Mouse (Mus musculus) limb, embryonic 13.5 days (tissue): ENCODE measurements around the gene Syt3. TPM values are rescaled to one million over a fixed set of nuclear protein-coding genes. Genes with fewer than 3 reads are reported as not detected.

Source experiments
- ATAC-seq: fragments of 200-750 bp; cut with Nextera tagmentation; 2 replicates; pipeline ENCODE4 v1.8.0; 2017; ENCODE audit warnings: low read depth, moderate number of reproducible peaks, moderate TSS enrichment; ENCODE audit not compliant: low FRiP score
- H3K27ac ChIP-seq: fragments of 300-500 bp; sonication (generic); 2 replicates; pipeline ENCODE4 v1.5.1; 2015; ENCODE audit warnings: inconsistent platforms, mild to moderate bottlenecking, moderate library complexity
- H3K27me3 ChIP-seq: fragments of 300-500 bp; sonication (generic); 2 replicates; pipeline ENCODE4 v1.6.1; 2015; ENCODE audit warnings: mild to moderate bottlenecking, inconsistent platforms
- H3K36me3 ChIP-seq: fragments of 300-500 bp; sonication (generic); 2 replicates; pipeline ENCODE4 v1.6.1; 2015; ENCODE audit warnings: inconsistent platforms, mild to moderate bottlenecking, moderate library complexity
- H3K4me1 ChIP-seq: fragments of 300-500 bp; sonication (generic); 2 replicates; pipeline ENCODE4 v1.6.1; 2015; ENCODE audit warnings: inconsistent platforms
- H3K4me2 ChIP-seq: fragments of 300-500 bp; sonication (generic); replicated peaks from 2 replicates; pipeline ENCODE4 v1.6.1; 2015; ENCODE audit warnings: inconsistent platforms, mild to moderate bottlenecking, moderate library complexity
- H3K4me3 ChIP-seq: fragments of 300-500 bp; sonication (generic); 2 replicates; pipeline ENCODE4 v1.5.1; 2015; ENCODE audit warnings: moderate library complexity, mild to moderate bottlenecking, inconsistent platforms
- H3K9ac ChIP-seq: fragments of 300-500 bp; sonication (generic); 2 replicates; pipeline ENCODE4 v1.6.1; 2015; ENCODE audit warnings: mild to moderate bottlenecking, inconsistent platforms
- H3K9me3 ChIP-seq: fragments of 300-500 bp; sonication (generic); 2 replicates; pipeline ENCODE4 v1.6.1; 2016; ENCODE audit warnings: inconsistent platforms
- WGBS: fragments of 180-500 bp; shearing (Covaris S2); methylation state at CpG from one replicate; pipeline ENCODE4 v1.1.7; 2015; 5-methylcytosine and 5-hydroxymethylcytosine counted together
- polyA plus RNA-seq: library from polyadenylated mRNA; unstranded; fragments of >200 nt; fragmentation: Nextera tagmentation; extraction: Ambion mirVana; gene quantifications from 2 replicates; pipeline ENCODE4 v1.2.1, GENCODE M21; 2015

Syt3 gene
- polyA plus RNA-seq, 1 experiment from 2014 or later, result 3.5 TPM

DNA sequence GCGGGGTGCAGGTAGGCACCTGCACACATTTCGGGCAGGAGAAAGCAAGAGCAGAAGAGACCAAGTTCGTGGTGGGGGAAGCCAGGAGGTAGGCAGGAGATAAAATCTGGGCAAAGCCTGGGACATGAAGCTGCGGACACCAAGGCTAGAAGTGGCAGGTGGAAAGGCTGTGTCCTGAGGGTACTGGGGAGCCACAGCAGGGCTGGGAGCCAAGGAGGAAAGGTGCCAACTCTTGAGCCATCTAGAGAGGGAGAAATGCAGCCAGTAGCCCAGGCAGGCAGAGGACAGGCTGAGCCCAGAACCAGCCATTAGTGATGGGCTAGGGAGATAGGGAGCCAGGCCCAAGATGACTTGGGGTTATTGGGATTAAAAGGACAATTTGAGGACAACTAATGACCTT, 7.9 kb downstream of the Syt3 start:
- no peak for ATAC-seq
- Histone ChIP-seq H3K4me3 (no peak overlapping the region), H3K9me3 (no peaks in the 10 kb centered on the region), H3K4me1 (no peaks in the 10 kb centered on the region), H3K4me2 (no peak overlapping the region), H3K36me3 (no peaks in the 10 kb centered on the region), H3K27me3 (peaks cover 29% of the 10 kb centered on the region), H3K9ac (no peak overlapping the region), H3K27ac (no peak overlapping the region)
- WGBS, result 77% methylated on average over 4 of the region's 4 CpGs

DNA sequence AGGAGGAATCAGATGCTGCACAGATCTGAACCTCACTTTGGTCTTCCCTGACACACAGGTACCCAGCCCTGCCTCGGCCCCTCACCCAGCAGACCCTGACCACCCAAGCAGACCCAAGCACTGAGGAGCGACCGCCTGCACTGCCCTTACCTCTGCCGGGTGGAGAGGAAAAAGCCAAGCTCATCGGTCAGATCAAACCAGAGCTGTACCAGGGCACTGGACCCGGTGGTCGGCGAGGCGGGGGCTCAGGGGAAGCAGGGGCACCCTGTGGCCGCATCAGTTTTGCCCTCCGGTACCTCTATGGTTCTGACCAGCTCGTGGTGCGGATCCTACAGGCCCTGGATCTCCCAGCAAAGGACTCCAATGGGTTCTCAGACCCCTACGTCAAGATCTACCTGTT, 8.4 kb downstream of the Syt3 start:
- ATAC-seq, result no peak
- no peaks in the 10 kb centered on the region for H3K36me3 ChIP-seq
- no peak overlapping the region for H3K4me3 ChIP-seq
- H3K4me2 ChIP-seq, result no peak overlapping the region
- peaks cover 24% of the 10 kb centered on the region for H3K27me3 ChIP-seq
- no peaks in the 10 kb centered on the region for H3K9me3 ChIP-seq
- no peaks in the 10 kb centered on the region for H3K4me1 ChIP-seq
- H3K9ac ChIP-seq, result no peak overlapping the region
- 82% methylated on average over 14 of the region's 14 CpGs for WGBS
- no peak overlapping the region for H3K27ac ChIP-seq

DNA sequence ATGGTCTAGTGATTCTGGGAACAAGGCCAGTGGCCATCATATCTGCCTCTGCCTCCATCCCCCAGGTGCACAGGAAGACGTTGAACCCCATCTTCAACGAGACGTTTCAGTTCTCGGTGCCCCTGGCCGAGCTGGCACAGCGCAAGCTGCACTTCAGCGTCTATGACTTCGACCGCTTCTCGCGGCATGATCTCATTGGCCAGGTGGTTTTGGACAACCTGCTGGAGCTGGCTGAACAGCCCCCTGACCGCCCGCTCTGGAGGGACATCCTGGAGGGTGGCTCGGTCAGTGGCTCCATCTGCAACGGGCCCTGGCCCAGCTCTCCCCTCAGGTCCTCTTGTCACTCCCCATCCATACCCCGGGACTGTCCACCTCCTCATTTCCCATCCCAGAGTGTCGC, 9.4 kb downstream of the Syt3 start:
- Histone ChIP-seq H3K9me3 (no peaks in the 10 kb centered on the region), H3K4me1 (no peaks in the 10 kb centered on the region), H3K4me3 (no peak overlapping the region), H3K4me2 (no peak overlapping the region), H3K36me3 (no peaks in the 10 kb centered on the region), H3K9ac (no peak overlapping the region), H3K27ac (no peak overlapping the region), H3K27me3 (peaks cover 15% of the 10 kb centered on the region)
- WGBS, result 92% methylated on average over 17 of the region's 17 CpGs
- ATAC-seq, result no peak

DNA sequence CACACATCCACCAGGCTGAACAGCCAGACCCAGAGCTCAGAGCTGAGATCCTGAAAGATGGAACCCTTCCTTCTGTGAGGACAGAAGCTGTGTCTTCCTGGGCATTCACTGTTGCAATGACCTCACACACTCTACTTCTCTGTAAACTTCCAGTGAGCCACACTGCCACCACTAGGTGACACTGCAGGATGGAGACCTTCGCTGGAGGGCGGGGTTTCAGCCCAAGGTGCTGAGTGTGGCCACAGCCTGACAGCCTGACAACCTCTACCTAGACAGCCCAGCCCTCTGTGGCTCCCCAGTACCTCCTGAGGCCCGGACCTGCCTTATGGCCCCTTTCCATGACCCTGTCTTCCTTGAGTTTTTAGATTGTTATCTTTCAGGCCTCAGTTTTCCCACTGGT, 14.7 kb downstream of the Syt3 start:
- Histone ChIP-seq H3K4me1 (no peaks in the 10 kb centered on the region), H3K9me3 (no peaks in the 10 kb centered on the region), H3K9ac (no peak overlapping the region), H3K4me3 (no peak overlapping the region), H3K27me3 (peaks cover 22% of the 10 kb centered on the region), H3K4me2 (no peak overlapping the region), H3K36me3 (no peaks in the 10 kb centered on the region), H3K27ac (no peak overlapping the region)
- ATAC-seq, result peak; percentile 54
- 11% methylated on average over 3 of the region's 3 CpGs for WGBS

DNA sequence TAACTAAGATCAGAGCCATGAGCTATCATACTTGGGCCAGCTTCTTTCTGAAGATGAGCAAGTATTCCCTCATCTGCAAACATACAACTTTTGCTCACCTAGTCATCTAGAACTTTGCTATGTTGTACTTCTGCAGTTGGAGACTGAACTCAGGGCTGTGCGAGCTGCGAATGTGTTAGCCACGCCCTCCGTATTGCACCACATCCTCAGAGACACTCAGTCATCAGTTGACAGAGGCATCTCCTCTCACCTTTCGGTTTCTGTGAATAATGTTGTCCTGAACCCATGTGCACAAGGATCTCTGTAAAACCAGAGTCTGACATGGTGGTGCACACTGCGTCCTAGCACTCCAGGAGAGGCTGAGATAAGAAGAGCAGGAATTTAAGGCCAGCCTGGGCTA, 17.8 kb downstream of the Syt3 start:
- no peak overlapping the region for H3K4me2 ChIP-seq
- no peaks in the 10 kb centered on the region for H3K36me3 ChIP-seq
- H3K9ac ChIP-seq, result no peak overlapping the region
- no peak overlapping the region for H3K27ac ChIP-seq
- WGBS, result 75% methylated on average over 6 of the region's 6 CpGs
- H3K27me3 ChIP-seq, result peaks cover 21% of the 10 kb centered on the region
- H3K4me1 ChIP-seq, result no peaks in the 10 kb centered on the region
- no peak overlapping the region for H3K4me3 ChIP-seq
- H3K9me3 ChIP-seq, result no peaks in the 10 kb centered on the region
- ATAC-seq, result no peak

DNA sequence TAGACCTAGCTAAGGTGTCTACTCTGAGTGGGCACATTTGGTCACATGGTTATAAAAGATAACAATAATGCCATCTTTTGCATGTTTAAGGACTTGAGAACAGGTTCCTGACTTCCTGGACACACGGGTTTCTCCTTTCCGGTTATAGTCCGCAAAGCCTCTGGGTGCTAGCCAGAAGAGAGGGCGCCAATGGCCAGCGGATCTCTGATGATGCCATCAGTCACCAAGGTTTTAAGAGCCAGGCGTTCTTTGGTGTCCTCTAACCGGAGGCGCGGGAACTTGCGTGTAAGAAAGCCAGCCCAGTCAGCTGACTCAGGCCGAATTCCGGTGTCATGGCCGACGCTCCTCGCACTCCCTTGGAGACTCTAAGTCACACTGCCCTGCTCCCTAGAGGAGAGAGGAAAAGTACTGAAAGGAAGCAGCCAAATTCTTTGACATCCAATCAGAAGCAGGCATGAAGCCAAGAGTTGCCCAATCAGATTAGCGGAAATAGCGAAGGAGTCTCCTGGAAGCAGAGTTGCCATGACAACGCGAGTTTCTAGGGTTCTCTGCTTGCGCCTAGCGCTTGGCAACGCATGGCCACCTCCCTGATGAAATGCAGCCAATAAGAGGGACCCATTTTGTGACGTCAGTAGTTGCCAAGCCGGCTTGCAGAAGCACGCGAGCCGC, 21.6 kb downstream of the Syt3 start:
- Histone ChIP-seq H3K27me3 (peaks cover 33% of the 10 kb centered on the region), H3K27ac (peak overlapping the region; percentile 48; the same call in 1 of the 2 replicates), H3K4me1 (no peaks in the 10 kb centered on the region), H3K9me3 (no peaks in the 10 kb centered on the region), H3K36me3 (no peaks in the 10 kb centered on the region), H3K9ac (peak overlapping the region; percentile 51; the same call in 1 of the 2 replicates), H3K4me2 (peak overlapping the region; percentile 64), H3K4me3 (peak overlapping the region; percentile 45)
- WGBS, result 2% methylated on average over 27 of the region's 27 CpGs
- ATAC-seq, result peak; percentile 97

DNA sequence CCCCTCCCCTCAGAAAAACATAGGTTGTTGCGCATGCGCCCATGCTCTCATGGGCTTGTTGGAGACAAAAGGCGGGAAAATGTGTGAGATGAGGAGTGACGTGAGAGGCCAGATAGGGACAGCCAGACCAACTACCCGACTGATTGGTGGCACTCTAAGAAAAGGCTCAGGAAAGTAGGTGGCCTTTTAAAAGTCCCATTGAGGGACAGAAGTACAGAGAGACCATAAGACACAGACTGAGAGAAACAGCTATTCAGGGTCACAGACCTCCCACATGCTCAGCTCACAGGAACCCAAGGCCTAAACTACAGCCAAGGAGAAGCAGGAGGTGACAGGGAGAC, 22.1 kb downstream of the Syt3 start:
- H3K4me2 ChIP-seq, result peak overlapping the region; percentile 64; the same call in 1 of the 2 replicates
- 2% methylated on average over 5 of the region's 5 CpGs for WGBS

DNA sequence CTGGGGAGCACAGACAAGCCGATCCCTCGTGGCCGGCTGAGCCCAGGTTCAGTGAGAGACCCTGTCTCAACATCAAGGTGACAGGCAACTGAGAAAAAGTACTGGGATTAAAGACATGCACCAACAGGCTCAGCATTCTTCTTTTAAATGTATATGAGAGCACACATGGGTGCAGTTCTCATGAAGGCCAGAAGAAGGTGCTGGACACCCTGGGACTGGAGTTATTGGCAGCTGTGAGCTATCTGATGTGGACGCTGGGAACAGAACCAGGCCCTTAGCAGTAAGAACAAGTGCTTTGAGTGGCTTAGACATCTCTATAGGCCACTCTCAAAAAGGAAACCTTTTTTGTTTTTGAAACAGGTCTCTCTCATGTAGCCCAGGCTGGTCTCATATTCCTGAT, 27.2 kb downstream of the Syt3 start:
- Histone ChIP-seq H3K9ac (no peak overlapping the region), H3K4me1 (no peaks in the 10 kb centered on the region), H3K4me2 (no peak overlapping the region), H3K4me3 (no peak overlapping the region), H3K36me3 (no peaks in the 10 kb centered on the region), H3K27ac (no peak overlapping the region), H3K27me3 (peaks cover 19% of the 10 kb centered on the region), H3K9me3 (no peaks in the 10 kb centered on the region)
- 84% methylated on average over 4 of the region's 4 CpGs for WGBS
- no peak for ATAC-seq

More for the DNA sequence above, 22.1 kb downstream of the Syt3 start:
- Histone ChIP-seq H3K9ac (no peak overlapping the region), H3K27me3 (peaks cover 28% of the 10 kb centered on the region), H3K4me1 (no peaks in the 10 kb centered on the region), H3K27ac (no peak overlapping the region), H3K9me3 (no peaks in the 10 kb centered on the region), H3K36me3 (no peaks in the 10 kb centered on the region), H3K4me3 (peak overlapping the region; percentile 45; the same call in 1 of the 2 replicates)
- ATAC-seq, result no peak

DNA sequence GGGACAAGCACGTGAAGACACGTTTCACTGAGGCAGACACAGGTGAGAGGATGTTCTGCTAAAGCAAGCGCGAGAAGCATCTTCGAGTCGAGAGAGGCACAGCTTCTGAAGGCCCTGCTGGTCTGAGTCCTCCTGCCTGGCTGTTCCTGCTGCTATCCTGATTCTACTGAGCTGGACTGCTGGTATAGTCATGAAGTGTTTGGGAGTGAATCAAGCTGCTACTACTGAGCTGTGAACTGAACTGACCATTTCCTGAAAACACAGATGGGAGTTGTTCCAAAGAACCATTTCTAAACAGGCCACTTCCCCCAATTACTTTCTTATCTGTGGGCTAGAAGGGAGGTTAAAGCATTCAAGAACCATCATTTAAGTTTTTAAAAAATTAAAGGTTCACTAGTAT, 29.4 kb downstream of the Syt3 start:
- Histone ChIP-seq H3K36me3 (no peaks in the 10 kb centered on the region), H3K27me3 (peaks cover 3% of the 10 kb centered on the region; the same call in 1 of the 2 replicates), H3K4me2 (no peak overlapping the region), H3K9ac (0 out of 2 replicates have a peak overlapping the region, but pooled peaks have one; percentile 1), H3K4me3 (no peak overlapping the region), H3K9me3 (no peaks in the 10 kb centered on the region), H3K4me1 (no peaks in the 10 kb centered on the region), H3K27ac (no peak overlapping the region)
- 85% methylated on average over 6 of the region's 6 CpGs for WGBS
- no peak for ATAC-seq

DNA sequence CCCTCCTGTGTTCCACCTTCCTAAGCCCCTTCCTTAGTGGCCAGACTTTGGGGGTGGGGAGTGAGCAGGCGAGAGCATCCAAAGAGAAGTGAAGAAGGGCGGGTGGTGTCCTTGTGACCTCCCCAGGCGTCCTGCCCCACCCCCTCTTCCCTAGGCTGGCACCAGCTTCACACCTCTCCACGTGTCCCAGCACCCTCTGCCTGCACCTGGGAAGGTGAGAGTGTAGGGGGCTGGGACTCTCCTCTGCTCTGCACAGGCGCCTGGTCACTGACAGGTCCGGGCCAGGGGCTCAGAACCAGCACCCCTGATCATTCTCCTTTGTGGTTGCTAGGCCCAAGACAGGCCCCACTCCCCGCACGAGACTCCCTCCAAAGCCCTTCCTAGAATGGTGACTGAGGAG, 43.8 kb downstream of the Syt3 start:
- 2% methylated on average over 8 of the region's 8 CpGs for WGBS
- Histone ChIP-seq H3K4me1 (peaks cover 25% of the 10 kb centered on the region), H3K9me3 (no peaks in the 10 kb centered on the region), H3K4me2 (peak overlapping the region; percentile 81), H3K27ac (no peak overlapping the region), H3K4me3 (peak overlapping the region; percentile 64), H3K27me3 (peaks cover 79% of the 10 kb centered on the region), H3K9ac (peak overlapping the region; percentile 45; the same call in 1 of the 2 replicates), H3K36me3 (no peaks in the 10 kb centered on the region)
- 0 out of 2 replicates have a peak, but pooled peaks have one; percentile 17 for ATAC-seq

DNA sequence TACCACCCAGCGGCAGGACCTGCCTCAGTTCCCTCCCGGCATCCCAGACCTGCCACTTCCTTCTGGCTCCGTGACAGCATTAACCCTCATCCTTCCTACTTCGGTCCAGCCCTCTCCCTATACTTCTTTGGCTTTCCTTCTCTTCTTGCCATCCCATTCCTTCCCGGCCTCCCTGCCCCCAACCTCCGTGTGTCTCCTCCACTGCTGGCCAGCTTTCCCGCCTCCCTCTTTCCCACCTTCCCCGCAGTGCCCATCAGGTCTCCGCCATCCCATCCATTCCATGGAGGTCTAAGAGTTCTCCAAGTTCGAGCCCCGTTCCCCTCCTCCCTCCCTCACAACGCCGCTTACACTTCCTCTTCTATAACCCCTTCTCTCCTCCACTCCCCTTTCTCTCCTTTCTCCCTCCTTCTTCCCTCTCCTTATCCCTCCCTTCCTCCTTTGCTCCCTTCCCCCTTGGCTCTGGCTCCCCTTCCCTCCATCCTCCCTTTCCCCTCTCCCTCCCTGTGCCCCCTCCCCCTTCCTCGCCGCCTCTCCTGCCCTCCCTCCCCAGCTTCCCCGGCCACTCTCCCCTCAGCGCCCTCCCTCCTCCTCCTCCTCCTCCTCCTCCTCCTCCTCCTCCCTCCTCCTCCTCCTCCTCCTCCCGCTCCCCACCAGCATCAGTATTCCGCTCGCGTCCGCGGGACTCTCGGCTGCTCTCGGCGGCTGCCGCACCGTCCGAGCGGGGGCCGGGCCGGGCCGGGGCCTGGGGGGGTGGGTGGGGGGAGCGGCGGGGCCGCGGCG, 44.5 kb downstream of the Syt3 start:
- H3K4me3 ChIP-seq, result peak overlapping the region; percentile 64
- no peak overlapping the region; the same call in 1 of the 2 replicates for H3K27ac ChIP-seq
- no peaks in the 10 kb centered on the region for H3K36me3 ChIP-seq
- ATAC-seq, result peak; percentile 41; the same call in 1 of the 2 replicates
- H3K9ac ChIP-seq, result peak overlapping the region; percentile 78
- H3K4me1 ChIP-seq, result peaks cover 25% of the 10 kb centered on the region
- under 1% methylated on average over 17 of the region's 38 CpGs for WGBS
- H3K27me3 ChIP-seq, result peaks cover 76% of the 10 kb centered on the region
- peak overlapping the region; percentile 81 for H3K4me2 ChIP-seq
- no peaks in the 10 kb centered on the region for H3K9me3 ChIP-seq

DNA sequence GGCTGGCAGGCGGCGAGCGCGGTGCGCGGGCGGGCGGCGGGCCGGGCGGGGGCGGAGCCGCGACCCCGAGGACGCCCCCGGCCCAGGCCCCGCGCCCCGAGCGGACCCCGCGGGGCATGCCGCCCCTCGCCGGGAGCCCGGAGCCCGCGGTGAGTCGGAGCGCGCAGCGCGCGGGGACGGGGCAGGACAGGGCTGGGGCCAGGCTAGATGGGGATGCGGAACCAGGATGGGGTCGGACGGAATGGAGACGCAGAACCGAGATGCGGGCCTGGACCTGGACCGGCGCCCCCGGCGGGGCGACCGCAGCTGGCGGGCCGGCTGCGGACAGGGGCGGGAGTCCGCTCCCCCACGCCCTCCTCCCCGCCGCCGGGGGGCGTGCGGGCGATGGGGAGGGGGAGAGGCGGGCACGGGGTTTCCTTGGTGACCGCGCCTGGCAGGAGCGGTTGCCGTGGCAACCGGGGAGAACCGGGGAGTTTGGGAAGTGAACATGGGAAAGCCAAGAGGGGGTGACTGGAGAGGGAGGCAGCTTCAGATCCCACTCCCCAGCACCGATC, 45.1 kb downstream of the Syt3 start, which contains the start of gene Lrrc4b:
Gene Lrrc4b (plus strand): TSS at position 51 of the 554 bp plus-strand sequence.
- under 1% methylated on average over 30 of the region's 69 CpGs for WGBS
- Histone ChIP-seq H3K4me1 (peaks cover 25% of the 10 kb centered on the region), H3K27ac (no peak within 1 kb of the TSS; the same call in 1 of the 2 replicates), H3K36me3 (no peaks in the 10 kb centered on the region), H3K4me2 (peak within 1 kb of the TSS; percentile 81), H3K9me3 (no peaks in the 10 kb centered on the region), H3K4me3 (peak within 1 kb of the TSS; percentile 64), H3K27me3 (peaks cover 78% of the 10 kb centered on the region), H3K9ac (peak within 1 kb of the TSS; percentile 78)
- ATAC-seq, result 0 out of 2 replicates have a peak, but pooled peaks have one; percentile 17
